Comparison of ENCODE assay signal across 14 mouse cellular contexts in genomic region chr9:117134043-117134442, GRCm38 (mm10).
DNase-seq lines count a peak whose midpoint lies in the region; ATAC-seq and TF ChIP-seq lines count a peak whose summit lies in the region.
"Had no signal": no experiment of that assay in that cellular context is flagged by ENCODE, and none has a peak within 500 bp of the region (broad histone marks: within the 10 kb centered on the region; RNA-seq: fewer than 3 reads in every experiment).

No protein-coding gene starts in this region.

- no peaks in the 10 kb centered on the region for H3K9me3 ChIP-seq in kidney, embryonic 15.5 days (replicated peaks)
- no peaks in the 10 kb centered on the region for H3K9me3 ChIP-seq in lung, embryonic 14.5 days (ENCODE audit: low read depth, low read length)
- no peaks in the 10 kb centered on the region for H3K9me3 ChIP-seq in stomach, embryonic 16.5 days (replicated peaks; ENCODE audit: control insufficient read depth, low read length)
- H3K9me3 ChIP-seq: liver, embryonic 15.5 days had no signal

- H3K27ac ChIP-seq in kidney, embryonic 15.5 days = 0 out of 2 replicates have a peak overlapping the region, but pooled peaks have one; percentile 41
- 0 out of 2 replicates have a peak overlapping the region, but pooled peaks have one; percentile 58 for H3K27ac ChIP-seq in lung, embryonic 14.5 days (ENCODE audit: low read depth)
- H3K27ac ChIP-seq in stomach, embryonic 16.5 days (ENCODE audit: low read length) = no peak overlapping the region
- H3K27ac ChIP-seq: liver, embryonic 15.5 days had no signal

- H3K4me2 ChIP-seq in kidney, embryonic 15.5 days = no peak overlapping the region
- H3K4me2 ChIP-seq in lung, embryonic 14.5 days = no peak overlapping the region
- H3K4me2 ChIP-seq in stomach, embryonic 16.5 days (ENCODE audit: low read depth, low read length) = no peak overlapping the region
- H3K4me2 ChIP-seq: liver, embryonic 15.5 days; midbrain, embryonic 11.5 days had no signal

- no peaks in the 10 kb centered on the region for H3K27me3 ChIP-seq in kidney, embryonic 15.5 days
- H3K27me3 ChIP-seq in lung, embryonic 14.5 days (ENCODE audit: insufficient read depth, low read length) = no peaks in the 10 kb centered on the region
- no peaks in the 10 kb centered on the region for H3K27me3 ChIP-seq in stomach, embryonic 16.5 days (ENCODE audit: control insufficient read depth, insufficient read depth, low read length)
- H3K27me3 ChIP-seq: CH12.LX; liver, embryonic 15.5 days had no signal

- no peak overlapping the region for H3K4me3 ChIP-seq in kidney, embryonic 15.5 days (replicated peaks)
- H3K4me3 ChIP-seq in lung, embryonic 14.5 days (ENCODE audit: low read depth, low read length) = no peak overlapping the region
- no peak overlapping the region for H3K4me3 ChIP-seq in stomach, embryonic 16.5 days (replicated peaks; ENCODE audit: low read length)
- H3K4me3 ChIP-seq: liver, embryonic 15.5 days had no signal

- peaks cover 15% of the 10 kb centered on the region for H3K4me1 ChIP-seq in kidney, embryonic 15.5 days
- peaks cover 10% of the 10 kb centered on the region; the same call in 1 of the 2 replicates for H3K4me1 ChIP-seq in lung, embryonic 14.5 days (ENCODE audit: insufficient read depth)
- peaks cover 13% of the 10 kb centered on the region for H3K4me1 ChIP-seq in stomach, embryonic 16.5 days (ENCODE audit: control insufficient read depth, insufficient read depth, low read length)
- H3K4me1 ChIP-seq: liver, embryonic 15.5 days had no signal

- no peaks in the 10 kb centered on the region for H3K36me3 ChIP-seq in kidney, embryonic 15.5 days
- H3K36me3 ChIP-seq in lung, embryonic 14.5 days (ENCODE audit: insufficient read depth) = 0 out of 2 replicates have a peak, but pooled peaks cover 7% of the 10 kb centered on the region
- H3K36me3 ChIP-seq in stomach, embryonic 16.5 days (ENCODE audit: control insufficient read depth, insufficient read depth, low read length) = no peaks in the 10 kb centered on the region
- H3K36me3 ChIP-seq: liver, embryonic 15.5 days had no signal

- WGBS in kidney, embryonic 15.5 days = 61% methylated on average over 2 of the region's 2 CpGs
- 52% methylated on average over 2 of the region's 2 CpGs for WGBS in lung, embryonic 14.5 days
- WGBS in stomach, embryonic 16.5 days = 42% methylated on average over 2 of the region's 2 CpGs

- DNase-seq in kidney, postnatal 14 days = no peak
- DNase-seq in lung, embryonic 14.5 days = peak; percentile 59
- DNase-seq in cerebellum, adult 11 months = no peak
- DNase-seq in frontal cortex, postnatal 10 days (ENCODE audit: low spot score in 2 of 2) = no peak
- DNase-seq: cerebellum, adult 18-20 months; kidney, adult 2 months; layer of hippocampus, adult 9-11 months; thymus, adult 2 months had no signal

- ATAC-seq in kidney, embryonic 15.5 days (replicated peaks; ENCODE audit: low FRiP score) = peak; percentile 46; the same call in 1 of the 2 replicates
- 0 out of 2 replicates have a peak, but pooled peaks have one; percentile 37 for ATAC-seq in common myeloid progenitor, adult 5-6 weeks (replicated peaks; ENCODE audit: low read depth, poor library complexity, severe bottlenecking)
- peak; percentile 76 for ATAC-seq in lung, embryonic 14.5 days (ENCODE audit: insufficient read depth)
- peak; percentile 93 for ATAC-seq in stomach, embryonic 16.5 days (ENCODE audit: insufficient read depth, low FRiP score)

- 0 out of 2 replicates have a peak, but pooled peaks have one; percentile 15 for TF ChIP-seq CTCF in lung, embryonic 14.5 days (IDR thresholded peaks at IDR 0.05; ENCODE audit: low read depth)

- no peak overlapping the region for H3K9ac ChIP-seq in kidney, embryonic 15.5 days
- no peak overlapping the region for H3K9ac ChIP-seq in lung, embryonic 14.5 days
- no peak overlapping the region for H3K9ac ChIP-seq in stomach, embryonic 16.5 days (ENCODE audit: low read length)
- H3K9ac ChIP-seq: liver, embryonic 15.5 days had no signal

Comparison
In these comparisons a context has a peak if more than half of its experiments do, and no peak if none do; other contexts are left out.
1. ATAC-seq: peak in every context shown above with its lines; median percentile 93 in stomach, embryonic 16.5 days; 76 in lung, embryonic 14.5 days; 46 in kidney, embryonic 15.5 days; 37 in common myeloid progenitor, adult 5-6 weeks.